Mouse (Mus musculus) intestine, embryonic 16.5 days (tissue): Measurements from ENCODE around the gene Ptpn3. TPM values are rescaled to one million over a fixed set of nuclear protein-coding genes. Genes with fewer than 3 reads are reported as not detected.
"Not testable (repeated sequence)": the region's sequence is repeated elsewhere in the genome, so short reads cannot be mapped to it uniquely, and the experiment has no call there.

Source experiments
- ATAC-seq: fragments of 200-750 bp; cut with Nextera tagmentation; 2 replicates; pipeline ENCODE4 v1.8.0; 2017; ENCODE audit warnings: moderate TSS enrichment, moderate library complexity
- H3K27ac ChIP-seq: fragments of 300-500 bp; sonication (generic); 2 replicates; pipeline ENCODE4 v1.5.1; 2014; ENCODE audit warnings: mild to moderate bottlenecking, low read length
- H3K27me3 ChIP-seq: fragments of 300-500 bp; sonication (generic); replicated peaks from 2 replicates; pipeline ENCODE4 v1.6.1; 2014; ENCODE audit warnings: low read length, control low read depth, mixed read lengths; ENCODE audit not compliant: control insufficient read depth, insufficient read depth
- H3K36me3 ChIP-seq: fragments of 300-500 bp; sonication (generic); 2 replicates; pipeline ENCODE4 v1.6.1; 2014; ENCODE audit warnings: low read length, control low read depth; ENCODE audit not compliant: control insufficient read depth, insufficient read depth
- H3K4me1 ChIP-seq: fragments of 300-500 bp; sonication (generic); 2 replicates; pipeline ENCODE4 v1.6.1; 2014; ENCODE audit warnings: low read length, control low read depth, mixed read lengths; ENCODE audit not compliant: control insufficient read depth, insufficient read depth
- H3K4me2 ChIP-seq: fragments of 300-500 bp; sonication (generic); 2 replicates; pipeline ENCODE4 v1.6.1; 2014; ENCODE audit warnings: low read depth, low read length, control low read depth
- H3K4me3 ChIP-seq: fragments of 300-500 bp; sonication (generic); 2 replicates; pipeline ENCODE4 v1.5.1; 2014; ENCODE audit warnings: mild to moderate bottlenecking, low read length
- H3K9ac ChIP-seq: fragments of 300-500 bp; sonication (generic); 2 replicates; pipeline ENCODE4 v1.6.1; 2014; ENCODE audit warnings: low read depth, low read length
- H3K9me3 ChIP-seq: fragments of 300-500 bp; sonication (generic); 2 replicates; pipeline ENCODE4 v1.6.1; 2016; ENCODE audit warnings: low read length, control low read depth; ENCODE audit not compliant: control insufficient read depth
- WGBS: fragments of 180-500 bp; shearing (Covaris S2); extraction: QIAGEN DNeasy Blood & Tissue Kit; methylation state at CpG from one replicate; pipeline ENCODE4 v1.1.7; 2014; 5-methylcytosine and 5-hydroxymethylcytosine counted together
- polyA plus RNA-seq: library from polyadenylated mRNA; unstranded; fragments of >200 nt; fragmentation: Nextera tagmentation; extraction: Ambion mirVana; gene quantifications from 2 replicates; pipeline ENCODE4 v1.2.1, GENCODE M21; 2015

The Ptpn3 gene
- polyA plus RNA-seq, 1 experiment from 2014 or later, result 8.5 TPM

GRCm38 (mm10) chr4:57198666-57199393 is 102.8 kb downstream of the Ptpn3 start:
- not testable (repeated sequence) for ATAC-seq, H3K4me1 ChIP-seq, H3K27me3 ChIP-seq, H3K36me3 ChIP-seq, H3K4me2 ChIP-seq, H3K9me3 ChIP-seq, H3K9ac ChIP-seq, H3K27ac ChIP-seq, H3K4me3 ChIP-seq
- WGBS, result 95% methylated on average over 20 of the region's 20 CpGs

- peaks cover 2% of the 10 kb centered on the region for H3K4me1 ChIP-seq
- no peak for ATAC-seq
- no peaks in the 10 kb centered on the region for H3K27me3 ChIP-seq
- no peaks in the 10 kb centered on the region for H3K36me3 ChIP-seq
- H3K4me3 ChIP-seq, result no peak overlapping the region
- H3K9me3 ChIP-seq, result no peaks in the 10 kb centered on the region
- 60% methylated on average over 9 of the region's 9 CpGs for WGBS
- no peak overlapping the region for H3K9ac ChIP-seq
- no peak overlapping the region for H3K4me2 ChIP-seq
- H3K27ac ChIP-seq, result no peak overlapping the region
Observed at GRCm38 (mm10) chr4:57191543-57192283, 109.9 kb downstream of the Ptpn3 start.

- no peak overlapping the region for H3K4me2 ChIP-seq
- peaks cover 8% of the 10 kb centered on the region for H3K4me1 ChIP-seq
- no peak overlapping the region for H3K9ac ChIP-seq
- no peak overlapping the region for H3K27ac ChIP-seq
- no peak for ATAC-seq
- no peak overlapping the region for H3K4me3 ChIP-seq
- no peaks in the 10 kb centered on the region for H3K36me3 ChIP-seq
- no peaks in the 10 kb centered on the region for H3K27me3 ChIP-seq
- no peaks in the 10 kb centered on the region for H3K9me3 ChIP-seq
- 83% methylated on average over 2 of the region's 2 CpGs for WGBS
Observed at GRCm38 (mm10) chr4:57189881-57190280, 111.8 kb downstream of the Ptpn3 start.

- no peaks in the 10 kb centered on the region for H3K27me3 ChIP-seq
- peaks cover 8% of the 10 kb centered on the region for H3K4me1 ChIP-seq
- H3K36me3 ChIP-seq, result no peaks in the 10 kb centered on the region
- peak overlapping the region; percentile 82 for H3K27ac ChIP-seq
- 10% methylated on average over 6 of the region's 6 CpGs for WGBS
- no peaks in the 10 kb centered on the region for H3K9me3 ChIP-seq
- no peak overlapping the region for H3K4me3 ChIP-seq
- ATAC-seq, result peak; percentile 84
- peak overlapping the region; percentile 33 for H3K4me2 ChIP-seq
- 0 out of 2 replicates have a peak overlapping the region, but pooled peaks have one; percentile 24 for H3K9ac ChIP-seq
Observed at GRCm38 (mm10) chr4:57186035-57186434, 115.6 kb downstream of the Ptpn3 start.

GRCm38 (mm10) chr4:57185462-57185861 is 116.2 kb downstream of the Ptpn3 start:
- ATAC-seq, result peak; percentile 81
- peak overlapping the region; percentile 82 for H3K27ac ChIP-seq
- no peaks in the 10 kb centered on the region for H3K27me3 ChIP-seq
- no peak overlapping the region for H3K4me3 ChIP-seq
- peak overlapping the region; percentile 33 for H3K4me2 ChIP-seq
- WGBS, result 58% methylated on average over 8 of the region's 8 CpGs
- H3K4me1 ChIP-seq, result peaks cover 8% of the 10 kb centered on the region
- H3K9me3 ChIP-seq, result no peaks in the 10 kb centered on the region
- H3K9ac ChIP-seq, result peak overlapping the region; percentile 24; the same call in 1 of the 2 replicates
- no peaks in the 10 kb centered on the region for H3K36me3 ChIP-seq

- WGBS, result 60% methylated on average over 4 of the region's 4 CpGs
- Histone ChIP-seq H3K27me3 (no peaks in the 10 kb centered on the region), H3K27ac (no peak overlapping the region), H3K9ac (no peak overlapping the region), H3K4me2 (no peak overlapping the region), H3K9me3 (no peaks in the 10 kb centered on the region), H3K36me3 (no peaks in the 10 kb centered on the region), H3K4me1 (peaks cover 6% of the 10 kb centered on the region; the same call in 1 of the 2 replicates), H3K4me3 (no peak overlapping the region)
- ATAC-seq, result no peak
Observed at GRCm38 (mm10) chr4:57183493-57183892, 118.1 kb downstream of the Ptpn3 start.

- H3K4me1 ChIP-seq, result peaks cover 4% of the 10 kb centered on the region; the same call in 1 of the 2 replicates
- no peaks in the 10 kb centered on the region for H3K36me3 ChIP-seq
- no peak overlapping the region for H3K4me3 ChIP-seq
- H3K27me3 ChIP-seq, result no peaks in the 10 kb centered on the region
- no peak overlapping the region for H3K9ac ChIP-seq
- 74% methylated on average over 1 of the region's 1 CpGs for WGBS
- no peaks in the 10 kb centered on the region for H3K9me3 ChIP-seq
- no peak overlapping the region for H3K4me2 ChIP-seq
- H3K27ac ChIP-seq, result no peak overlapping the region
- ATAC-seq, result no peak
Observed at GRCm38 (mm10) chr4:57181538-57181937, 120.1 kb downstream of the Ptpn3 start.

- H3K9ac ChIP-seq, result no peak overlapping the region
- ATAC-seq, result no peak
- no peak overlapping the region for H3K4me3 ChIP-seq
- no peak overlapping the region for H3K4me2 ChIP-seq
- H3K27ac ChIP-seq, result no peak overlapping the region
- WGBS, result 73% methylated on average over 4 of the region's 4 CpGs
- H3K4me1 ChIP-seq, result no peaks in the 10 kb centered on the region
- no peaks in the 10 kb centered on the region for H3K36me3 ChIP-seq
- no peaks in the 10 kb centered on the region for H3K27me3 ChIP-seq
- no peaks in the 10 kb centered on the region for H3K9me3 ChIP-seq
Observed at GRCm38 (mm10) chr4:57178881-57179280, 122.8 kb downstream of the Ptpn3 start.

GRCm38 (mm10) chr4:57175329-57175728 is 126.3 kb downstream of the Ptpn3 start:
- Histone ChIP-seq H3K27me3 (no peaks in the 10 kb centered on the region), H3K4me1 (no peaks in the 10 kb centered on the region), H3K9me3 (no peaks in the 10 kb centered on the region), H3K27ac (no peak overlapping the region), H3K36me3 (no peaks in the 10 kb centered on the region), H3K9ac (no peak overlapping the region), H3K4me3 (no peak overlapping the region), H3K4me2 (no peak overlapping the region)
- WGBS, result 46% methylated on average over 10 of the region's 10 CpGs
- peak; percentile 26; the same call in 1 of the 2 replicates for ATAC-seq
